Mouse (Mus musculus): ENCODE results near the gene A030005L19Rik. TPM values are rescaled to one million over a fixed set of nuclear protein-coding genes. Genes with fewer than 3 reads are reported as not detected.

Gene A030005L19Rik
- total RNA-seq, 1 experiment from 2014 or later = not detected

Other genes with a start within 250 kb of the A030005L19Rik start
- gene Mff, start 188.4 kb upstream of the A030005L19Rik start, total RNA-seq (2021) = 129 and 138 TPM in 2 replicates
- gene Tm4sf20, start 144.9 kb upstream of the A030005L19Rik start, total RNA-seq (2021) = not detected in 2 replicates
- gene Gm47791, start 142.1 kb upstream of the A030005L19Rik start, total RNA-seq (2021) = not detected in 2 replicates
- gene Agfg1, start 73.8 kb upstream of the A030005L19Rik start, total RNA-seq (2021) = 53.0 and 59.5 TPM in 2 replicates
- gene A030014E15Rik, start 11.6 kb downstream of the A030005L19Rik start, total RNA-seq (2021) = not detected in 2 replicates
- gene Gm6217, start 18.1 kb downstream of the A030005L19Rik start, total RNA-seq (2021) = not detected in 2 replicates
- not detected in 2 replicates for gene A030003K21Rik, start 30.1 kb downstream of the A030005L19Rik start, total RNA-seq (2021)
- gene Gm7544, start 42.7 kb downstream of the A030005L19Rik start, total RNA-seq (2021) = not detected in 2 replicates
- gene Gm47955, start 47.0 kb downstream of the A030005L19Rik start, total RNA-seq (2021) = not detected in 2 replicates
- not detected in 2 replicates for gene Gm47959, start 87.2 kb downstream of the A030005L19Rik start, total RNA-seq (2021)
- 0.26 TPM in 1 of 2 replicates, not detected in the other for gene Slc19a3, start 125.1 kb downstream of the A030005L19Rik start, total RNA-seq (2021)
- not detected in 2 replicates for gene Krtap28-10, start 129.2 kb downstream of the A030005L19Rik start, total RNA-seq (2021)
- gene Gm47969, start 131.6 kb downstream of the A030005L19Rik start, total RNA-seq (2021) = not detected in 2 replicates
- gene A030005K14Rik, start 146.1 kb downstream of the A030005L19Rik start, total RNA-seq (2021) = not detected in 2 replicates
- not detected in 2 replicates for gene Krtap28-13, start 147.6 kb downstream of the A030005L19Rik start, total RNA-seq (2021)
- gene Ccl20, start 203.4 kb downstream of the A030005L19Rik start, total RNA-seq (2021) = not detected in 2 replicates
- gene Daw1, start 246.4 kb downstream of the A030005L19Rik start, total RNA-seq (2021) = not detected in 2 replicates

Data from adrenal gland, postnatal 14 days (tissue).